Mouse (Mus musculus): ENCODE measurements around the gene Gm20503. TPM values are rescaled to one million over a fixed set of nuclear protein-coding genes. Genes with fewer than 3 reads are reported as not detected.

Gm20503 gene
- polyA plus RNA-seq, 1 experiment from 2014 or later: 11.4 TPM

Other genes starting within 250 kb of the Gm20503 start
- gene Olfr267, start 215.5 kb upstream of the Gm20503 start, polyA plus RNA-seq (2016; fragmentation: Nextera tagmentation; extraction: Ambion mirVana): not detected in 2 replicates
- 30.1 and 35.2 TPM in 2 replicates for gene Ecpas, start 90.5 kb upstream of the Gm20503 start, polyA plus RNA-seq (2016; fragmentation: Nextera tagmentation; extraction: Ambion mirVana)
- gene Zkscan16, start 59.6 kb upstream of the Gm20503 start, polyA plus RNA-seq (2016; fragmentation: Nextera tagmentation; extraction: Ambion mirVana): 0.12 and 0.14 TPM in 2 replicates
- gene Ptgr1, start 16.1 kb upstream of the Gm20503 start, polyA plus RNA-seq (2016; fragmentation: Nextera tagmentation; extraction: Ambion mirVana): 14.1 and 15.0 TPM in 2 replicates
- gene Dnajc25, start 8.1 kb upstream of the Gm20503 start, polyA plus RNA-seq (2016; fragmentation: Nextera tagmentation; extraction: Ambion mirVana): 8.2 and 9.2 TPM in 2 replicates
- 38.8 and 39.0 TPM in 2 replicates for gene Gng10, start 31.9 kb downstream of the Gm20503 start, polyA plus RNA-seq (2016; fragmentation: Nextera tagmentation; extraction: Ambion mirVana)
- not detected in 2 replicates for gene AI481877, start 135.8 kb downstream of the Gm20503 start, polyA plus RNA-seq (2016; fragmentation: Nextera tagmentation; extraction: Ambion mirVana)
- 14.2 and 14.4 TPM in 2 replicates for gene Ugcg, start 186.0 kb downstream of the Gm20503 start, polyA plus RNA-seq (2016; fragmentation: Nextera tagmentation; extraction: Ambion mirVana)